Mouse (Mus musculus): ENCODE measurements around the gene Pcbp3. TPM values are rescaled to one million over a fixed set of nuclear protein-coding genes. Genes with fewer than 3 reads are reported as not detected.

Pcbp3 gene
- polyA plus RNA-seq, 1 experiment from 2014 or later: 34.9 TPM

GRCm38 (mm10) chr10:76717631-76718030 lies 244.1 kb downstream of the Pcbp3 start:
- Histone ChIP-seq H3K4me2 (ENCODE audit: low read depth, low read length) (no peak overlapping the region), H3K9ac (ENCODE audit: low read length) (no peak overlapping the region), H3K27me3 (ENCODE audit: control insufficient read depth, insufficient read depth, low read depth, low read length) (no peaks in the 10 kb centered on the region), H3K9me3 (ENCODE audit: control insufficient read depth, low read length) (no peaks in the 10 kb centered on the region), H3K27ac (ENCODE audit: low read length) (no peak overlapping the region), H3K4me3 (ENCODE audit: low read length) (no peak overlapping the region), H3K4me1 (replicated peaks; ENCODE audit: control insufficient read depth, insufficient read depth, low read length) (no peaks in the 10 kb centered on the region), H3K36me3 (ENCODE audit: control insufficient read depth, insufficient read depth, low read length) (peaks cover 38% of the 10 kb centered on the region)
- 85% methylated on average over 4 of the region's 4 CpGs for WGBS
- no peak for ATAC-seq (ENCODE audit: low read depth)

GRCm38 (mm10) chr10:76717026-76717425 lies 244.7 kb downstream of the Pcbp3 start:
- Histone ChIP-seq H3K4me1 (replicated peaks; ENCODE audit: control insufficient read depth, insufficient read depth, low read length) (no peaks in the 10 kb centered on the region), H3K27me3 (ENCODE audit: control insufficient read depth, insufficient read depth, low read depth, low read length) (no peaks in the 10 kb centered on the region), H3K9me3 (ENCODE audit: control insufficient read depth, low read length) (no peaks in the 10 kb centered on the region), H3K36me3 (ENCODE audit: control insufficient read depth, insufficient read depth, low read length) (peaks cover 43% of the 10 kb centered on the region), H3K27ac (ENCODE audit: low read length) (no peak overlapping the region), H3K9ac (ENCODE audit: low read length) (no peak overlapping the region), H3K4me2 (ENCODE audit: low read depth, low read length) (no peak overlapping the region), H3K4me3 (ENCODE audit: low read length) (no peak overlapping the region)
- 85% methylated on average over 7 of the region's 7 CpGs for WGBS
- ATAC-seq (ENCODE audit: low read depth): no peak

GRCm38 (mm10) chr10:76714303-76714702 lies 247.4 kb downstream of the Pcbp3 start:
- 81% methylated on average over 7 of the region's 7 CpGs for WGBS
- Histone ChIP-seq H3K9me3 (ENCODE audit: control insufficient read depth, low read length) (no peaks in the 10 kb centered on the region), H3K4me1 (replicated peaks; ENCODE audit: control insufficient read depth, insufficient read depth, low read length) (no peaks in the 10 kb centered on the region), H3K9ac (ENCODE audit: low read length) (no peak overlapping the region), H3K4me3 (ENCODE audit: low read length) (no peak overlapping the region), H3K36me3 (ENCODE audit: control insufficient read depth, insufficient read depth, low read length) (peaks cover 50% of the 10 kb centered on the region), H3K27me3 (ENCODE audit: control insufficient read depth, insufficient read depth, low read depth, low read length) (no peaks in the 10 kb centered on the region), H3K4me2 (ENCODE audit: low read depth, low read length) (no peak overlapping the region), H3K27ac (ENCODE audit: low read length) (no peak overlapping the region)
- no peak for ATAC-seq (ENCODE audit: low read depth)

GRCm38 (mm10) chr10:76712500-76712899 lies 249.2 kb downstream of the Pcbp3 start:
- H3K4me2 ChIP-seq (ENCODE audit: low read depth, low read length): no peak overlapping the region
- no peak for ATAC-seq (ENCODE audit: low read depth)
- 83% methylated on average over 3 of the region's 3 CpGs for WGBS

More at GRCm38 (mm10) chr10:76712500-76712899, 249.2 kb downstream of the Pcbp3 start:
- H3K27me3 ChIP-seq (ENCODE audit: control insufficient read depth, insufficient read depth, low read depth, low read length): no peaks in the 10 kb centered on the region
- no peaks in the 10 kb centered on the region for H3K9me3 ChIP-seq (ENCODE audit: control insufficient read depth, low read length)
- no peak overlapping the region for H3K9ac ChIP-seq (ENCODE audit: low read length)
- H3K27ac ChIP-seq (ENCODE audit: low read length): no peak overlapping the region
- H3K36me3 ChIP-seq (ENCODE audit: control insufficient read depth, insufficient read depth, low read length): peaks cover 51% of the 10 kb centered on the region
- no peaks in the 10 kb centered on the region for H3K4me1 ChIP-seq (replicated peaks; ENCODE audit: control insufficient read depth, insufficient read depth, low read length)
- H3K4me3 ChIP-seq (ENCODE audit: low read length): no peak overlapping the region

Other genes with a start within 250 kb of the Pcbp3 start
- gene Col6a1, start 235.7 kb downstream of the Pcbp3 start, polyA plus RNA-seq (2015; fragmentation: Nextera tagmentation; extraction: Ambion mirVana): 329 and 333 TPM in 2 replicates
- 21.1 and 21.5 TPM in 2 replicates for gene Slc19a1, start 70.4 kb upstream of the Pcbp3 start, polyA plus RNA-seq (2015; fragmentation: Nextera tagmentation; extraction: Ambion mirVana)
- gene Col18a1, start 204.7 kb upstream of the Pcbp3 start, polyA plus RNA-seq (2015; fragmentation: Nextera tagmentation; extraction: Ambion mirVana): 298 and 315 TPM in 2 replicates

Data from lung, embryonic 16.5 days (tissue).